Mouse (Mus musculus) sigmoid colon, adult 10 weeks (tissue): ENCODE results near the gene Efl1. TPM values are rescaled to one million over a fixed set of nuclear protein-coding genes. Genes with fewer than 3 reads are reported as not detected.

Experiments
- polyA plus RNA-seq: library from polyadenylated mRNA; stranded (reverse); fragments of 350-450 nt; fragmentation: Illumina TruSeq; extraction: RNeasy Lipid Tissue Mini Kit (QIAGEN cat#74804); gene quantifications from one replicate; pipeline ENCODE4 v1.2.3, GENCODE M21; 2014; ENCODE audit warnings: low read depth, low replicate concordance

The Efl1 gene
- 17.2 TPM for polyA plus RNA-seq

GRCm38 (mm10) chr7:82648353-82649080 lies at the start of gene Efl1, which contains the start of gene Saxo2:
Gene Efl1 (plus strand): TSS chr7:82648614.
Gene Saxo2 (minus strand): TSS chr7:82648528.

Other genes starting within 250 kb of the Efl1 start
- gene Saxo2, start 86 bp upstream of the Efl1 start, polyA plus RNA-seq, result 4.9 TPM
- 3.5 TPM for gene Mex3b, start 218.7 kb downstream of the Efl1 start, polyA plus RNA-seq